Mouse (Mus musculus): Measurements from ENCODE around the gene Myo5c. TPM values are rescaled to one million over a fixed set of nuclear protein-coding genes. Genes with fewer than 3 reads are reported as not detected.

The Myo5c gene
- polyA plus RNA-seq, 1 experiment from 2014 or later: 5.5 TPM

DNA sequence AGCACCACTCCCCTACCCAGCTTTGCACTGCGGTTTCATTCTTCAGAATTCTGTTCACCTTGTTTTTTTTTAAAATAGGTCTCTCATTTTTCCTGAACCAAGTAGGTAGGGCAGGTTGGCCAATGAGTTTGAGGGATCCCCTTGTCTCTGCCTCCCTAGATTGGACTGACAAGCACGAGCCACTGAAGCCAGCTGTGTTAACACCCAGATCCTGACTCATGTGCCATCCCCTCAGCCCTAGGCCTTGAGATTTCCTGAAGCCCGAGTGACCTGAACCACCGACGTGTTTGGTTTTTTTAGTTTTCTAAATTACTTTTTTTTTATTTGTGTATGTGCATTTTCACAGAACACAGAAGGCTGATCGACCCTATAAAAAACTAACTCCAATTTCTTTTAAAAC, 85.0 kb downstream of the Myo5c start:
- Histone ChIP-seq H3K27me3 (replicated peaks) (no peaks in the 10 kb centered on the region), H3K4me2 (replicated peaks) (no peak overlapping the region), H3K27ac (no peak overlapping the region), H3K9ac (no peak overlapping the region), H3K4me3 (replicated peaks) (no peak overlapping the region), H3K9me3 (no peaks in the 10 kb centered on the region), H3K4me1 (replicated peaks) (peaks cover 22% of the 10 kb centered on the region), H3K36me3 (no peaks in the 10 kb centered on the region)
- WGBS: 90% methylated on average over 6 of the region's 6 CpGs
- ATAC-seq: no peak

DNA sequence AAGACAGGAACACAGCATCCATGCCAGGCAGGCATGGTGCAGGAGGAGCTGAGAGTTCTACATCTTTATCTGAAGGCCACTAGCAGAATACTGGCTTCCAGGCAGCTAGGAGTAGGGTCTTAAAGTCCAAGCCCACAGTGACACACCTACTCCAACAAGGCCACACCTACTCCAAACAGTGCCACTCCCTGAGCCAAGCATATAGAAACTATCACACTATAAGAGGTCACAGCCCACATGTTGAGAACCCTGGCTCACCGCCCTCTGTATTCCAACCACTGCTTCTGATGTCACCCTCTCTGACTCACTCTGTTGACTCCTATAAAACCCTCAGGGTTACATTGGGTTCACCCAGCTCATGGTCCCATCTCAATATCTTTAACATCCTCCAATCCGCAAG, 86.4 kb downstream of the Myo5c start:
- no peaks in the 10 kb centered on the region for H3K36me3 ChIP-seq
- WGBS: 79% methylated on average over 2 of the region's 2 CpGs
- no peaks in the 10 kb centered on the region for H3K9me3 ChIP-seq
- no peak overlapping the region for H3K9ac ChIP-seq
- no peak overlapping the region for H3K4me3 ChIP-seq (replicated peaks)
- H3K4me2 ChIP-seq (replicated peaks): no peak overlapping the region
- H3K27ac ChIP-seq: no peak overlapping the region
- H3K4me1 ChIP-seq (replicated peaks): peaks cover 22% of the 10 kb centered on the region
- ATAC-seq: peak; percentile 52
- H3K27me3 ChIP-seq (replicated peaks): no peaks in the 10 kb centered on the region

DNA sequence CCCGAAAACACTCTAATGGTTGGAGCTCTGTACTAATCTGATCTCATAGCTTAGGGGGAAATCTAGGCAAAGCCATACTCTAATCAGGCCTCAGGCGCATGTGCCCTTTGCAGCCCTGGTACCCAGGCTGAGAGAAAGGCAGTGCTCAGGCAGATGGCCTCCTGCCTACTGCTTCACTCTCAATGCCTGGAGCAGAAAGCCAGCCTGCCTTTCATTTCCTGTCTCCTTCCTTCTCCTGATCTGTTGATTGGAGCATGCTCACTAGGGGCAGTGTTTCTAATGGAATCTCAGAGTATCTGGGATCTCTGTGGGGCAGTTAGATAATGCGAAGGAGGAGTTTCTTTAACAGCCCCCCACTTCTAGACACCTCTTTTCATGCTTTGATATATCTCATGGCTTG, 87.5 kb downstream of the Myo5c start:
- Histone ChIP-seq H3K4me1 (replicated peaks) (peaks cover 18% of the 10 kb centered on the region), H3K27ac (no peak overlapping the region), H3K36me3 (no peaks in the 10 kb centered on the region), H3K27me3 (replicated peaks) (no peaks in the 10 kb centered on the region), H3K9me3 (no peaks in the 10 kb centered on the region), H3K4me2 (replicated peaks) (no peak overlapping the region), H3K9ac (no peak overlapping the region), H3K4me3 (replicated peaks) (no peak overlapping the region)
- 67% methylated on average over 3 of the region's 3 CpGs for WGBS
- ATAC-seq: no peak

DNA sequence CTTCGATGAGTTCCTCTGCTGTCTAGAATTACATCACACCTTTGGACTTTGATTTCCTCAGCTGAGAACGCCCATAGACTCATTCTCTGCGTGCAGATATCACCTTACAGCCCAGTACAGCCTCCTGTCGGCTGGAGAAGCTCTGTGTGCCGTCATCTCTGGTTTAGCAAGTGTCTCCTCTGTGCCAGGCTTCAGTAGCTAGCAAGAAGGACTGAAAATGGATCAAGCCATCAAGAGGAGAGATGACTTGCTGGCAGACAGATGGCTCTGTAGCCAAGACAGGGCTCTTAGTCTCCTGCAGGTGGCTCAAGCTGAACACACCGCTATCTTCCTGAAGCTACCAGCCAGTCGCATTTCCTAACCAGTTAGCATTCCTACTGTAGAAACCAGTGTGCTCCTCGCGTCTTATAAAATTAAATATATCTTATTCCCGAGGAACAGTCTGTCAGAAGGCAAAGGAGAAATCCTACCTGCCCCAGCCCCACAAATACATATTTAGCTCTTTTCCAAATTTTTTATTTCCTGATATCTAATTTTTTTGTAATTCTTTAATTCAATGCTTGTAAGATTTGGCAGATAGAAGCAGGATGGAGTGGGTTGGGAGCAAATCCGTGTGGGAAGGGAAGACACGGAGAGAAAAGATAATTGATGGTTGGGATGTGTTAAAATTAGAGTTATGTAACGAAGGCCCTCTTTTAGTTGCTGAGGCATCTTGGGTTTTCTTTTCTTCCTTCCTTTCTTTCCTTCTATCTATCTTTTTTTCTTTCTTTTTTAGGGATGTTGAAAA, 90.5 kb downstream of the Myo5c start:
- no peaks in the 10 kb centered on the region for H3K9me3 ChIP-seq
- WGBS: 68% methylated on average over 13 of the region's 13 CpGs
- H3K27me3 ChIP-seq (replicated peaks): no peaks in the 10 kb centered on the region
- no peaks in the 10 kb centered on the region for H3K36me3 ChIP-seq
- H3K4me3 ChIP-seq (replicated peaks): no peak overlapping the region
- no peak overlapping the region for H3K27ac ChIP-seq
- H3K4me1 ChIP-seq (replicated peaks): peaks cover 7% of the 10 kb centered on the region
- peak; percentile 89 for ATAC-seq
- H3K4me2 ChIP-seq (replicated peaks): no peak overlapping the region
- no peak overlapping the region for H3K9ac ChIP-seq

DNA sequence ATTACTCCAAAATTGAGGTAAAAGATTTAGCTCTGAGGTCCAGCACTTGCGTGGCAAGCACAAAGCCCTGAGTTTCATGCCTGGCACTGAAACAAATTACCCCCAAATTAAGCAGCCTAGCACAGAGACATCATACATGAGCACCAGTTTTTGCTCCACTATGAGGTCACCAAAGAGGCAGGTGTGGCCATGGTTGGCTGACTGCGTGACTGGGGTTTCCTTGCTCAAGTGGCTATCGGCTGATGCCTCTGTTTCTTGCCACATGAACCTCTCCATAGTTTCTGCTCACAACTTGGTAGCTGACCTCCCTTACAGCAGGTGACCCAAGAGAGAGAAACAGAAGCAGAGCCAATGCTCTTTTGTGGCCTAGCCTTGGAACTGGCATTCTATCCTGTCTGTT, 96.2 kb downstream of the Myo5c start:
- Histone ChIP-seq H3K4me3 (replicated peaks) (no peak overlapping the region), H3K9ac (no peak overlapping the region), H3K36me3 (peaks cover 3% of the 10 kb centered on the region; the same call in 1 of the 2 replicates), H3K9me3 (no peaks in the 10 kb centered on the region), H3K27ac (no peak overlapping the region), H3K4me1 (replicated peaks) (no peaks in the 10 kb centered on the region), H3K27me3 (replicated peaks) (no peaks in the 10 kb centered on the region), H3K4me2 (replicated peaks) (no peak overlapping the region)
- 94% methylated on average over 3 of the region's 3 CpGs for WGBS
- no peak for ATAC-seq

DNA sequence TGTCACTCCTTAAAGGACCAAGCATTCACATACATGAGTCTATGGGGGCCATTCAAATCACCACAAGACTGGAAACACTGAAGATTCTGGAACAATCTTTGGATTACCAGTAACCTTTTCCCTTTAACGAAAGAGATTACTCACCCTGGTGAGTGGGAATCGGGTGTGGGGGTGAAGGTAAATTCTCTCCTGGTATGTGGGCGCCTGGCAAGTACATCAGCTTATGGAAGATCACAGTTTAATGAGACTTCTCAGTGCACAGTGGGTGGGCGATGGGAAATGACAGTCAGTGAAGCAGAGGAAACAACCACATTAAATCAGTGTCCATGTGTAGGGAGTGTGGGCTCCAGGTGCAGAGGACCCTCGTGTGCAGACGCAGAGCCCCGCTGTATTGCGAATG, 99.0 kb downstream of the Myo5c start:
- no peak overlapping the region for H3K4me2 ChIP-seq (replicated peaks)
- no peaks in the 10 kb centered on the region for H3K9me3 ChIP-seq
- no peak for ATAC-seq
- no peak overlapping the region for H3K9ac ChIP-seq
- WGBS: 91% methylated on average over 8 of the region's 8 CpGs
- no peak overlapping the region for H3K4me3 ChIP-seq (replicated peaks)
- peaks cover 3% of the 10 kb centered on the region; the same call in 1 of the 2 replicates for H3K36me3 ChIP-seq
- no peak overlapping the region for H3K27ac ChIP-seq
- H3K4me1 ChIP-seq (replicated peaks): no peaks in the 10 kb centered on the region
- H3K27me3 ChIP-seq (replicated peaks): no peaks in the 10 kb centered on the region

DNA sequence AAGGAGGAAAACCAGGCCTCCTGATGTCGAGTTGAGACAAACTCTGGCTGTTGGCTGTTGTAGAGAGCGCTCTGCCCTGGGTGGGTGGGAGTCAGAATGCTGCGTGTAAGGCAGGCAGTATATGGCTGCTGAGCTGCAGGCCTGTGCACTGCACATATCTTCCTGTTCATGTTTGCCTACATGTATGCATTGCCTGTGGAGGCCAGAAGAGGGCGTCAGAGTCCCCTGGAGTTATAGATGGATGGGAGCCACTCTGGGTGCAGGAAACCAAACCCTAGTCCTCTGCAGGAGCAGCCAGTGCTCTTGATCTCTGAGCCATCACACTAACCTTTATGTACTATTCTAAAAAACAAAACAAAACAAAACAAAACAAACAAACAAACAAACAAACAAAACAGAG, 102.6 kb downstream of the Myo5c start:
- no peaks in the 10 kb centered on the region for H3K9me3 ChIP-seq
- no peaks in the 10 kb centered on the region for H3K4me1 ChIP-seq (replicated peaks)
- ATAC-seq: no peak
- WGBS: 68% methylated on average over 4 of the region's 4 CpGs
- no peak overlapping the region for H3K4me2 ChIP-seq (replicated peaks)
- H3K9ac ChIP-seq: no peak overlapping the region
- H3K4me3 ChIP-seq (replicated peaks): no peak overlapping the region
- H3K27me3 ChIP-seq (replicated peaks): no peaks in the 10 kb centered on the region
- H3K27ac ChIP-seq: no peak overlapping the region
- no peaks in the 10 kb centered on the region for H3K36me3 ChIP-seq

DNA sequence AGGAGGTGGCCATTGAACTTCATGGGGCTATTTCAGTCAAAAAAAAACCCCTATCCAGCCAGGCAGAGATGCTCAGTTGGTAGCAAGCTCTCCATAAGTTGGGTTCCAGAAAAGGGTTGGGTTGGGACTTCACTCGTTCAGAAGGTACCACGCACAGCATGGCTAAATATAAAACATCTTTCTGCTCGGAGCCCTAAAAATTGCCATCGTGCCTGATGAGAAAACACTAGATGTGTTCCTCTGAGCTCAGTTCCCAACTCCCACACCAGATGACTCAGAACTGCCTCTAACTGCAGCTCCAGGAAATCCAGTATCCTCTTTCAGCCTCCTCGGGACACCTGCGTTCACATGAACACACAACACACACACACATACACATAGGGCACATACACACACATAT, 106.2 kb downstream of the Myo5c start:
- 93% methylated on average over 6 of the region's 6 CpGs for WGBS
- Histone ChIP-seq H3K36me3 (no peaks in the 10 kb centered on the region), H3K27ac (no peak overlapping the region)

DNA sequence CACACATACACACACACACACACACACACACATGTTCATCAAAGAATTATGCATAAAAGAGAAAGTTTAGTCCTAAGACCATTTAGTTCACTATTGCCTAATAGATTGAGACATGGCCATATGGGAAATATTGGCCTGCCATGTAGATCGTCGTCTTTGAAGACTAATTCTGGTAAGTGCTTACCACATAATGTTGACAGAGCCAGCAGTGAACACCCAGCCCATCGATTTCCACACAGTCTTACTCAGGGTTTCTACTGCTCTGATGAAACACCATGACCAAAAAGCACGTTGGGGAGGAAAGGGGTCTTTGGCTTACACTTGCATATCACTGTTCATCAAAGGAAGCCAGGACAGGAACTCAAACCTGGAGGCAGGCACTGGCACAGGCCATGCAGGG, 110.6 kb downstream of the Myo5c start:
- Histone ChIP-seq H3K27ac (no peak overlapping the region), H3K9ac (no peak overlapping the region), H3K36me3 (no peaks in the 10 kb centered on the region), H3K4me3 (replicated peaks) (no peak overlapping the region), H3K27me3 (replicated peaks) (no peaks in the 10 kb centered on the region), H3K4me2 (replicated peaks) (no peak overlapping the region), H3K9me3 (no peaks in the 10 kb centered on the region), H3K4me1 (replicated peaks) (no peaks in the 10 kb centered on the region)
- 92% methylated on average over 4 of the region's 4 CpGs for WGBS
- no peak for ATAC-seq

More for the DNA sequence above, 106.2 kb downstream of the Myo5c start:
- no peak overlapping the region for H3K9ac ChIP-seq
- H3K9me3 ChIP-seq: no peaks in the 10 kb centered on the region
- H3K4me2 ChIP-seq (replicated peaks): no peak overlapping the region
- ATAC-seq: no peak
- no peaks in the 10 kb centered on the region for H3K4me1 ChIP-seq (replicated peaks)
- no peaks in the 10 kb centered on the region for H3K27me3 ChIP-seq (replicated peaks)
- no peak overlapping the region for H3K4me3 ChIP-seq (replicated peaks)

DNA sequence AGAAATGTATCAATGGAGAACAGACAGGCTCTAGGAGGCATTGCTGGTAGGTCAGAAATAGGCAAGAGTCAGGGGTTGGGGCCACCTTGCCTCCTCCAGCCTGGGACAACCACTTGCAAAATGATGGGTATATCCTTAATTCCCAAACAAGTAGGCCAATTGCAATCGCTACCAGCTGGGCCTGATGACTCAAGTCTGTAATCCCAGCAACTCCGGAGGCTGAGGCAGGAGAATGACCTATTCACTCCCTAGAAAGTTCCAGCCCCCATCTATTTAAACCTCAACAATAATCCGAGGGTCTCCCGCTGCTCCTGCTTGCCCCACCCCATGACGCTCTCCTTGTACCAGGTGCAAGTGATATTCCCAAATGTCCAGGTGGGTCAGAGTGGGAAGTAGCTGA, 115.6 kb downstream of the Myo5c start, which contains the start of gene Bcl2l10:
TSS of gene Bcl2l10 (plus strand) at position 301 of the 400 bp plus-strand sequence.
- Histone ChIP-seq H3K36me3 (no peaks in the 10 kb centered on the region), H3K9ac (no peak within 1 kb of the TSS), H3K27me3 (replicated peaks) (no peaks in the 10 kb centered on the region), H3K4me1 (replicated peaks) (no peaks in the 10 kb centered on the region), H3K27ac (no peak within 1 kb of the TSS), H3K4me3 (replicated peaks) (no peak within 1 kb of the TSS), H3K9me3 (no peaks in the 10 kb centered on the region), H3K4me2 (replicated peaks) (no peak within 1 kb of the TSS)
- WGBS: 95% methylated on average over 5 of the region's 5 CpGs
- no peak for ATAC-seq

DNA sequence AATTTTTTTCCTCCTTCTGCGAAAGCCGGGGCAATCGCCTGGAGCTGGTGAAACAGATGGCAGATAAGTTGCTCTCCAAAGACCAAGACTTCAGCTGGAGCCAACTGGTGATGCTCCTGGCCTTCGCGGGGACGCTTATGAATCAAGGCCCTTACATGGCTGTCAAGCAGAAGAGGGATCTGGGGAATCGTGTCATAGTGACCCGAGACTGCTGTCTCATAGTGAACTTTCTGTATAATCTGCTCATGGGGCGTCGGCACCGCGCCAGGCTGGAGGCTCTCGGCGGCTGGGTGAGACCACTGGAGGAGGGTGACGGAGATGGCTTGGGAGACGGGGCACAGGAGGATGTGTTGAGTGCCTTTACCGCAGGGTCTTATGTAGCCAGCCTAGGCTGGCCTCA, 116.2 kb downstream of the Myo5c start:
- Histone ChIP-seq H3K9ac (no peak overlapping the region), H3K4me1 (replicated peaks) (no peaks in the 10 kb centered on the region), H3K27ac (no peak overlapping the region), H3K27me3 (replicated peaks) (no peaks in the 10 kb centered on the region), H3K4me3 (replicated peaks) (no peak overlapping the region), H3K4me2 (replicated peaks) (no peak overlapping the region), H3K36me3 (no peaks in the 10 kb centered on the region), H3K9me3 (no peaks in the 10 kb centered on the region)
- WGBS: 93% methylated on average over 17 of the region's 17 CpGs
- no peak for ATAC-seq

DNA sequence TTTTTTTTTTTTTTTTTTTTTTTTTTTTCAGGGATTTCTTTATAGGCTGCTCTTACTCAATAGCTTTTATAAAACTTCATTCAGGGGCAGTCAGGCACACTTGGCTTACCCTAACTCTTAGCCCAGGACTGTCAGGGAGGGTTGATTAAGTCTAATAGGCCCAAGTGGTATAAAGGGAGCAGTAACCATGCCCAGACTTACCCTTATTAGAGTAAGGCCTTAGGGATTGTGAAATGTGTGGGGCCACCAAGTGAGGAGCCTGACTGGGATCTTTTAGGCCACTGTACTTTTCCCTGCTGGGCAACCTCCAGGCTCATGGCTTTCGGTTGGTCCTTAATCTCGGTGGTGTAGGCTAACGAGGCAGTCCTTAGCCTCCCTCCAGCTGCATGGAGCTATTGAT, 116.8 kb downstream of the Myo5c start:
- Histone ChIP-seq H3K9ac (no peak overlapping the region), H3K36me3 (no peaks in the 10 kb centered on the region), H3K27ac (no peak overlapping the region), H3K4me2 (replicated peaks) (no peak overlapping the region), H3K27me3 (replicated peaks) (no peaks in the 10 kb centered on the region), H3K4me1 (replicated peaks) (no peaks in the 10 kb centered on the region), H3K9me3 (no peaks in the 10 kb centered on the region), H3K4me3 (replicated peaks) (no peak overlapping the region)
- ATAC-seq: no peak
- 84% methylated on average over 3 of the region's 3 CpGs for WGBS

DNA sequence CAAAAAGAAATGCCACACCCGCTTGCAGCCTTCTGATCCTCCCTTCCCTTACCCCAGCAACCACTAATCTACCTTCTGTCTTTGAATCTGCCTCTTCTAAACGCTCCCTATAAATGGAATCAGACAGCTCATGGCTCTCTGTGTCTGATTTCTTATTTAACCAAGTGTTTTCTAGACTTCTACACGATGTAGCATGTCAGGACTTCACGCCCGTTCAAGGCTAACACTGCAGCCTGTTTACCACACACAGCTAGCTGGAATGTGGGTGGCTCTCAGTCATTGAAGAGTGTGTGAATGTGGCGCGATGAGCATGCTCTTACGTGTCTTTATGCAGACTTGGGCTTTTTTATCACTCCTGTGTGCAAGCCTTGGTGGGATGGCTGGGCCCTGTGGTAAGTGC, 121.3 kb downstream of the Myo5c start:
- no peaks in the 10 kb centered on the region for H3K4me1 ChIP-seq (replicated peaks)
- WGBS: 72% methylated on average over 8 of the region's 8 CpGs
- H3K4me3 ChIP-seq (replicated peaks): no peak overlapping the region
- no peaks in the 10 kb centered on the region for H3K36me3 ChIP-seq
- no peak for ATAC-seq
- no peaks in the 10 kb centered on the region for H3K9me3 ChIP-seq
- H3K27ac ChIP-seq: no peak overlapping the region
- H3K4me2 ChIP-seq (replicated peaks): no peak overlapping the region
- H3K9ac ChIP-seq: no peak overlapping the region
- H3K27me3 ChIP-seq (replicated peaks): no peaks in the 10 kb centered on the region

Measured in intestine, embryonic 15.5 days (tissue).